Mouse (Mus musculus): ENCODE data around the gene Aars2. TPM values are rescaled to one million over a fixed set of nuclear protein-coding genes. Genes with fewer than 3 reads are reported as not detected.

Gene Aars2
- total RNA-seq, 2 experiments from 2014 or later = 16.0 to 16.5 TPM

DNA sequence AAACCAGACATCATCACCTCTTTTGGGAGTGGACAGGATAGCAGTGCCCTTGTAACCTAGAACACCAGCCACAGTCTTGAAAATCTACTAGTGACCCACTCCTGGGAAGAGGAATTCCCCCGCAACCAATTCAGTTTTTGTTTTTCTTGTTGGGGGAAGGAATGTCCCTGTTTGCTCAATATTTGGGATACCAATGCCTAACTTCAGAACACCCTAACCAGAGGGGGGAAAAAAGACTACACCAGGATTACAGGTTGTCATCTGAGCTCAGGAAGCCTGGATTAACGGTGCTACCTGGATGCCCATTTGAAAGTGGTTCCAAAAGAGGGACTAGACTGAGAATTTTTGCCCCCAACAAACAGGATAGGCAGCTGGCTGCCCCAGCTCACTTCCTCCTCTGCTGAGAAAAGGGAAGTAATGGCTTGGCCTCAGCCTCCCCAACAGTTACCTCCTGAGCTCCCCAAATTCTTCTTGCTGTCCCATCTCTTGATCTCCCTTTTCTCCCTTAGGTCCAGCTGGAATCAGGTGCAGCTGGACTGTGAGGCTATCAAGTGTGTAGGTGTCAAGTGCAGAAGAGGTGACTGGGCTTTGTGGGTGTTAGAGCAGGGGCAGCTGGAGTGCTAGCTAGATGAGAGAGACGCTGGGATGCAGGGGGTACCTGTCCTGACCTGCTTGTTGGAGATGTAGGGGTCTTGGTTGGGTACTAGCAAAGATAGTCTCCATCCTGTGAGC lies 50.0 kb downstream of the Aars2 start:
- no peak for DNase-seq (ENCODE audit: low spot score in 2 of 2)

DNA sequence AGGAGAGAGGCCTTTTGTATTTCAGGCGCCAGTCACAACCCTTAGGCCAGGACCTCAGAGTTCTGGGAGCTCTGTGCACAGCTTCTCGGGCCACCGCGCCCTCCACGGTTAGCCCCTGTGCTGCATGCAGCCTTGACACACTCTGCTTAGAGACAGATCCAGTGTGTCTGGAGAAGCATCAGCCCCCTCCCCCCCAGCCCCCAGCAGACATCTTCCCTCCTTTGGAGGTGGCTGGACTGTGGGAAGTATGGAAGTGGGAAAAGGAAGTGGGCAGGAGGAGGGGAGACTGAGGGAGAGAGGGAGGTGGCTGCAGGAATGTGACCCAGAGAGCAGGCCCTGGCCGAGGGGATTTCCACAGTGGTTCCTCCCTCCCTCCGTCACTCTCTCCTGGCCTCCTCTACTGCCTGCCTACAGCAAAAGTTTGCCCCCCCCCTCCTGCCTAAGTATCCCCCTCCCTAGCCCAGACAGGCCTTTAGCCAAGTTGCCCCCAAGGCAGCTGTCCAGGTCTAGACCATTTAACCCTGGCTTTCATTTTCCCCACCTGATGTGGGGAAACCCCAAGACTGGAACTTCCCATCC lies 50.7 kb downstream of the Aars2 start:
- no peak for DNase-seq (ENCODE audit: low spot score in 2 of 2)

DNA sequence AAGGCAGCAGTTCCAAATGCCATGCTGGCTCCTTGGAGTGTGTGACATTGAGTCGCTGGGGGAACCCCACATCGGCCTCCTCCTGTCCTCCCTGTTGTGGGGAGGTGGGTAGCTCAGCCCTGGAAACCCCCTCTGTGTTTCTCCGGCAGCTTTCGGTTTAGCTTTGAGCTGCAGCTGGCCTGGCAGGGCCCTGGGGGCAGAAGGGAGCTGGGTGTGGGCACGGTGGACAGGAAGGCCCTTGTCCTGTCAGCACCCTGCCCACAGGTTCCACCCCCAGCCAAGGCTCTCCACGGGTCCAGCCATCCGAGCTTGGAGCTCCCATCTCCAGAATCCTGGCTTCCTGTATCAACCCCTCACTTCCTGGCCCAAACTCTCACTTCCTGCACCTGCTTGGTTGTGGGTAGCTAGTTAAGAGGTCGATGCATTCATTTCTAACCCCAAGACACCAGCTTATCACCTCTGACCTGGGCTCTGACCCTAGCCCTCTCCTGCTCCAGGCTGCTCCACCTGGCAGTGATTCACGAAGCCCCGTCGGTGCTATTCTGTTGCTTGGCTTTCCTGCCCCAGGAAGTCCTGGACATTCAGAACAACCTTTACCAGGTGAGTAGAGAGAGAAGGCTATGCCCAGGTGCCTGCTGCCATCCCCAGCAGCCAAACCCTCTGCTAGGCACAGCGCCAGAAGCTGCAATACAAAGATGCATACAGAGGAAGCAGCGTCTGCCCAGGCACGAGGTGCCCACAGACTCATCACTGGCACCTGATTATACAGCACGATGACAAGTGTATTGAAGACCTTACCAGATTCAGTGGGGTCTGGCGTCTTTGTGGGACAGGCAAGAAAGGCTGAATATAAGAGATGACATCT lies 51.6 kb downstream of the Aars2 start:
- no peak for DNase-seq (ENCODE audit: low spot score in 2 of 2)

DNA sequence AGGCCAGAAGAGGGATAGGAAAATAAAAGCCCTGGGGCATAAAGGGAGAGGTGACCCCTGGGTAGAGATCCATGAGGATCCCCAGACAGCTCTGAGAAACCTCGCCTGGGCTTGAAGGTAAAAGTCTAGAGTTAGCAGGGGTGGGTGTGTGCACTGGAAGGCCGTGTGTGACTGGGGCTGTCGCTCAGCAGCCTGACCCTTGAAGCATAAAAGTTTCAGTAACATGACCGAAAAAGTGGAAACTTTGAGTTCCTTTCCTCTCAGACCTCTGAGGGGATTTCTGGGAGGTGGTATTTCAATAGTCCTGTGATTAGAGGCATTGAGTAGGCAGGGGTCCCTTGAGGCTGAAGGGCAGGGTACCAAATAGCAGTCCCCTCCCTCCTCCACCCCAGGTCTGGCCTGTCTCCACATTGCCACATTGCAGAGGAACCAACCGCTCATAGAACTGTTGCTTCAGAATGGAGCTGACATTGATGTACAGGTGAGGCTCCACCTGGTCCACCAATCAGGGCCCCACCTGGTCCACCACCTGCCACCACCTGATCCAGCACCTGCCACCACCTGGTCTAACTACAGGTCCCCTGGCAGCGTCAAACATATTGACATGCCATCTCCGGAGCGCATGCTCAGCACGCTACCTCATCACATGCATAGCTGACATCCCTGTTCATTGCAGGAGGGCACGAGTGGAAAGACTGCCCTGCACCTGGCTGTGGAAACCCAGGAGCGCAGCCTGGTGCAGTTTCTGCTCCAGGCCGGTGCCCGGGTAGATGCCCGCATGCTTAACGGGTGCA lies 53.3 kb downstream of the Aars2 start:
- DNase-seq (ENCODE audit: low spot score in 2 of 2) = no peak

DNA sequence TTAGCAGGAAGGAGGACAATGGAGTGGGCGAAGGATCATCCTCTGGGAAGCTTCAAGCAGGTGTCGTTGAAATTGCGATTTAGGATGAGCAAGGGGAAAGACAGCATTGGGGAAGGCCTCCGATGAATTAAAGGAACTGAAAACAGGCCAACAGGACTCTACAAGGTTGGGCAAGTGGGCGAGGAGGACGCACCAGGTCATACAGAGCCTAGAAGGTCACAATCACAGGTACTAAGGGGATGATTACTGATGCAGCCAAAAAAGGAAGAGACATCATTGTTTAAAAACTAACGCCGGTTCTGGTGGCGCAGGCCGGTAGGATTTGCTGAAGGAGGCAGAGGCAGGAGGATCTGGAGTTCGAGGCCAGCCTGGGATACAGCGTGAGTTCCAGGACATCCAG lies 56.6 kb downstream of the Aars2 start:
- no peak for DNase-seq (ENCODE audit: low spot score in 2 of 2)

DNA sequence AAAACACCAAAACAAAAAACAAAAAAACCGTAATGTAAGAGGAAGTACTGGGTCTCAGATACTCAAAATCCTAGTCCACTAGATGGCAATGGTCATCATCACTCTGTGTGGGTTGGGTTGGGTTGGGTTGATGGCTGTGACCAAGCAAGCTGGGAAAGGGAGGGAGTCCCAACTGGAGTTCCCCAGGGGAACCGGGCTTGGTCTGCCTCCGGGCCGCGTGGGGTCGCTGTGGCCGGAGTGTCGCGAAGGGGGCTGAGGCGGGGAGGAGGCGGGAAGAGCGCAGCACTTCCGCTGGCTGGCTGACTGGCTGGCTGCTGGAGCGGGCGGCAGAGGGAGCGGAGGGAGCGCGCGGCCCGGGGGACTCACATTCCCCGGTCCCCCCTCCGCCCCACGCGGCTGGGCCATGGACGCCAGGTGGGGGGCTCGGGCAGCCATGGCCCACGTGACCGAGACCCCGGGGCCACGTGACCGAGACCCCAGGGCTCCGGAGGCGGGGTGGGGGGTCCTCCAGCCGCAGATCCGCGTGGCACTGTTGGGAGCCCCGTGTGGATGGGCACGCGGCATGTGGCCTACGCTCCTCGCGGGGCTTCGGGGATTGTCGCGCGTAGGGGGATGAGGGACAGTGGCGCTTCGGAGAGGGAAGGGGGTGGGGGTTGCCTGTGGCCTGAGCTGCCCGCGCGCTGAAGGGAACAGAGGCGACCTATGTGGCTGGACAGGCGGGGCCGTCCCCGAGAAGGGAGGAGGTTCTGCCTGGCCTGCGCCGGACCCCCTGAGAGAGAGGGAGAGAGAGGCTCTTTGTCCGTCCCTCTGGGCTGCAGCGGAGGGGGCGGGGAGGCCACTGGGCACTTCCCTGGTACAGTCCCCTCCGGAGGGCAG lies 57.3 kb downstream of the Aars2 start, which contains the start of gene Slc35b2:
Gene Slc35b2 (plus strand): TSS at position 220 of the 876 bp plus-strand sequence.
- peak; percentile 92 to 94 for DNase-seq (ENCODE audit: low spot score in 2 of 2)

DNA sequence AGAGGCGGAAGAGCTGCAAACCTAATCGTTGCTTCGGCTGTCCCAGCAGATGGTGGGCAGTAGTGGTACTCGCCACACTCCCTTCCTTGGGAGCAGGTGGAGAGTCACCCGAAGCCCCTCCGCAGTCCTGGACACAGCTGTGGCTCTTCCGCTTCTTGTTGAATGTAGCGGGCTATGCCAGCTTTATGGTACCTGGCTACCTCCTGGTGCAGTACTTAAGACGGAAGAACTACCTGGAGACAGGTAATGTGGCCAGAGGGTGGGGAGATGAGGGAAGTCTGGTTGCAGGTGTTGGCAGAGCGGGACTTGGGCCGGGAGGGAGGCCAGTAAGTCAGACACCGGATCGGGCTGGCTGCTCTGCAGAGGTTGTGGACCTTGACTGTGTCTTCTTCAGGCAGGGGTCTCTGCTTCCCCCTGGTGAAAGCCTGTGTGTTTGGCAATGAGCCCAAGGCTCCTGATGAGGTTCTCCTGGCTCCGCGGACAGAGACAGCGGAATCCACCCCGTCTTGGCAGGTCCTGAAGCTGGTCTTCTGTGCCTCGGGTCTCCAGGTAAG lies 58.0 kb downstream of the Aars2 start:
- no peak for DNase-seq (ENCODE audit: low spot score in 2 of 2)

DNA sequence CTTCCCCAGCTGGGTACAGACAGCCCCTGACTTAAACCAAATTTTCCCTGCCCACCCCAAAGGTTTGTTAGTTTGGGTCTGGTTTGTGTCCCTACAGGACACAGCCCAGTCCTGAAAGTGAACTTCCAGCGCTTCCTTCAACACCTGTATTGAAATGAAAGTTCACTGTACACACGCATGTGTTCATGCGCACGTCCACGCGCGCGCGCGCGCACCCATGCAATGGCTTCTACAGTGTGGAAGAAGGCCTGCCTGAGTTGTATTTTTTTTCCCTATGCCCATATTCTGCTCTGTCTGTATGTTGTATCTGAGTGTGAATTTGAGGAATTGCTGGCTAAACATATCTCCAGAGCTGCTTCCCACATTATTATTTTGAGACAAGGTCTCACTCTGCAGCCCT lies 58.5 kb downstream of the Aars2 start:
- DNase-seq (ENCODE audit: low spot score in 2 of 2) = no peak

DNA sequence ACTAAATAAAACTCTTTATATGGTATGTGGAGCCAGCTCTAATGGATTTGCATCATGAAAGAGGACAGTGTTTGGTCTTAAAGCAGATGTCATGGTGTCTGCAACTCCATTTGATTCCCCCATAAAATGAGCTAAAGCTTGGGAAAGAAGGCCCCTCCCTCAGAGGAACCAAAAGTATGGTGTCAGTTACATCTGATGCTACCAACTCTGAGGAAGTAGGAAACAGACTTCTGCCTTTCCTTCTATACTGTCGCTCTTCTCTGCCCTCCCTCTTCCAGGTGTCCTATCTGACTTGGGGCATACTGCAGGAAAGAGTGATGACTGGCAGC lies 59.4 kb downstream of the Aars2 start:
- DNase-seq (ENCODE audit: low spot score in 2 of 2) = no peak

DNA sequence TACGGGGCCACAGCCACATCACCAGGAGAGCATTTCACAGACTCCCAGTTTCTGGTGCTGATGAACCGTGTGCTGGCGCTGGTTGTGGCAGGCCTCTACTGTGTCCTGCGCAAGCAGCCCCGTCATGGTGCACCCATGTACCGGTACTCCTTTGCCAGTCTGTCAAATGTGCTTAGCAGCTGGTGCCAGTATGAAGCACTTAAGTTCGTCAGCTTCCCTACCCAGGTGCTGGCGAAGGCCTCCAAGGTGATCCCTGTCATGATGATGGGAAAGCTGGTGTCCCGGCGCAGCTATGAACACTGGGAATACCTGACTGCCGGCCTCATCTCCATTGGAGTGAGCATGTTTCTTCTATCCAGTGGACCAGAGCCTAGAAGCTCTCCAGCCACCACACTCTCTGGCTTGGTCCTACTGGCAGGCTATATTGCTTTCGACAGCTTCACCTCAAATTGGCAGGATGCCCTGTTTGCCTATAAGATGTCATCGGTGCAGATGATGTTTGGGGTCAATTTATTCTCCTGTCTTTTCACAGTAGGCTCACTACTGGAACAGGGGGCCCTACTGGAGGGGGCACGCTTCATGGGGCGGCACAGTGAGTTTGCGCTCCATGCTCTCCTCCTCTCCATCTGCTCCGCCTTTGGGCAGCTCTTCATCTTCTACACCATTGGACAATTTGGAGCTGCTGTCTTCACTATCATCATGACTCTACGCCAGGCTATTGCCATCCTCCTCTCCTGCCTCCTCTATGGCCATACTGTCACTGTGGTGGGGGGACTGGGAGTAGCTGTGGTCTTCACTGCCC lies 59.9 kb downstream of the Aars2 start:
- no peak for DNase-seq (ENCODE audit: low spot score in 2 of 2)

DNA sequence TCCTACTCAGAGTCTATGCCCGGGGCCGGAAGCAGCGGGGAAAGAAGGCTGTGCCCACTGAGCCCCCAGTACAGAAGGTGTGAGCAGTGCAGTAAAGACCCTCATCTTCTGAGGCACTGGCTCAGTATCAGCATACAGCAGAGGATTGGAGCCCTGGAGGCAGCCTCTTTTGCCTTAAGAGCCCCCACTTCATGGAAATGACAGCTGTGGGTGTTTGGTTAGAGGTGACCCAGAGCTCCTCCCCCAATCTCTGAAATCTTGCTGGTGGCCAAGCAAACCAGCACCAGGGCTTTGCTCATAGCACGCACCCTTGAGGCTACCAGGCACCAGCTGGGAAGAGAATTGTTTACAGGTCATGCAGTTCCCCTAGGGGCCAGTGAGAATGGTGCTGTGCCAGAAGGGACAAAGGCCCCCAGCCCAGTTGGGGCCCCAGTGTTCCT lies 60.5 kb downstream of the Aars2 start:
- no peak for DNase-seq (ENCODE audit: low spot score in 2 of 2)

DNA sequence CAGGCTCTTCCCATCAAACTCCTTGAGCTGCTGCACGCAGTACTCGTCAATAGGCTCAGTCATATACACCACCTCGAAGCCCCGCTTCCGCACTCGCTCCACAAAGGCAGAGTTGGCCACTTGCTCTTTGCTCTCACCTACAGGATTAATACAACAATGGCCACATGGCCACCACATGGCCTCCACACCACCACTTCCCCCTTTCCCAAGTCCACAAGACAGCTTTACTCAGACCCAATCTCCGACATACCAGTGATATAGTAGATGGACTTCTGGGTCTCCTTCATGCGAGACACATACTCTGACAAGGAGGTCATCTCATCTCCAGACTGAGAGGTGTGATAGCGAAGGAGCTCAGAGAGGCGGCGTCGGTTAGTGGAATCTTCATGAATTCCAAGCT lies 62.3 kb downstream of the Aars2 start:
- no peak for DNase-seq (ENCODE audit: low spot score in 2 of 2)

DNA sequence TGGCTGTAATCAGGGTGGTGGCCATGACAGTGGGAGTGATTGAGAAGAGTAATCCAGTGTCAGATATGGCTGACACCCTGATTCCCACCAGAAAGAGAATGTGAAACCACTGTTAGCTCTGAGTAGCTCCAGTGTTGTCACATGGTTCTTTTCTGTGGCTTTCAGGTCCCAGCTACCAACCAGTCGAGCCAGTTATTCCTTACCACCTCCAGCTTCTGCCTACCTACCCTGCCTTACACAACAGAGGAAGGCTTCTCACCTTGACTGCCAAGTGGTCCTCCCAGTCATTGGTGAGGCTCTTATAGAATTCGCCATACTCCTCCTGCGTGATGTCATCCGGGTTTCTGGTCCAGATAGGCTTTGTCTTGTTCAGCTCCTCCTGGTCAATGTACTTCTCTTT lies 63.4 kb downstream of the Aars2 start:
- no peak for DNase-seq (ENCODE audit: low spot score in 2 of 2)

Other genes starting within 250 kb of the Aars2 start
- 10 to 100 TPM; 43.2 to 50.8 TPM for gene Cdc5l, start 73.1 kb upstream of the Aars2 start, total RNA-seq (2021)
- under 1 TPM in 1 of 2 experiments, not detected in 1; 0.10 TPM for gene Spats1, start 31.4 kb upstream of the Aars2 start, total RNA-seq (2021)
- gene Tcte1, start 16.6 kb downstream of the Aars2 start, total RNA-seq (2021) = not detected
- gene Tmem151b, start 42.8 kb downstream of the Aars2 start, total RNA-seq (2021) = under 1 TPM; 0.15 to 0.29 TPM
- gene Nfkbie, start 48.9 kb downstream of the Aars2 start, total RNA-seq (2021) = 1 to 10 TPM; 3.2 TPM
- gene Slc35b2, start 57.0 kb downstream of the Aars2 start, total RNA-seq (2021) = 10 to 100 TPM; 44.4 to 52.7 TPM
- gene Hsp90ab1, start 66.4 kb downstream of the Aars2 start, total RNA-seq (2021) = 1,000 to 10,000 TPM; 1,179 to 1,260 TPM
- gene Slc29a1, start 92.8 kb downstream of the Aars2 start, total RNA-seq (2021) = 100 to 1,000 TPM; 148 to 166 TPM
- gene Mymx, start 95.3 kb downstream of the Aars2 start, total RNA-seq (2021) = 10 to 100 TPM; 42.8 to 44.3 TPM
- gene Capn11, start 152.5 kb downstream of the Aars2 start, total RNA-seq (2021) = 1 to 10 TPM in 1 of 2 experiments, under 1 TPM in 1; 0.10 to 1.5 TPM
- 10 to 100 TPM; 83.4 to 92.2 TPM for gene Mrpl14, start 179.5 kb downstream of the Aars2 start, total RNA-seq (2021)
- gene Tmem63b, start 180.1 kb downstream of the Aars2 start, total RNA-seq (2021) = 10 to 100 TPM; 48.6 to 56.4 TPM
- not detected for gene 1600014C23Rik, start 227.0 kb downstream of the Aars2 start, total RNA-seq (2021)